Mouse (Mus musculus) liver, embryonic 16.5 days (tissue): Measurements from ENCODE around the gene Zbed5. TPM values are rescaled to one million over a fixed set of nuclear protein-coding genes. Genes with fewer than 3 reads are reported as not detected.
"Not testable (repeated sequence)": the region's sequence is repeated elsewhere in the genome, so short reads cannot be mapped to it uniquely, and the experiment has no call there.

ENCODE experiments used
- ATAC-seq: fragments of 200-750 bp; cut with Nextera tagmentation; 2 replicates; pipeline ENCODE4 v1.8.0; 2017; ENCODE audit warnings: low read depth, mild to moderate bottlenecking, moderate number of reproducible peaks, moderate library complexity
- H3K27ac ChIP-seq: fragments of 300-500 bp; sonication (generic); 2 replicates; pipeline ENCODE4 v1.5.1; 2014; ENCODE audit warnings: mild to moderate bottlenecking, low read length
- H3K27me3 ChIP-seq: fragments of 300-500 bp; sonication (generic); 2 replicates; pipeline ENCODE4 v1.6.1; 2014; ENCODE audit warnings: low read depth, low read length, mixed read lengths; ENCODE audit not compliant: control insufficient read depth, insufficient read depth
- H3K36me3 ChIP-seq: fragments of 300-500 bp; sonication (generic); 2 replicates; pipeline ENCODE4 v1.6.1; 2014; ENCODE audit warnings: mild to moderate bottlenecking; ENCODE audit not compliant: control insufficient read depth, insufficient read depth
- H3K4me1 ChIP-seq: fragments of 300-500 bp; sonication (generic); 2 replicates; pipeline ENCODE4 v1.6.1; 2014; ENCODE audit warnings: low read depth, low read length, mixed read lengths; ENCODE audit not compliant: control insufficient read depth
- H3K4me2 ChIP-seq: fragments of 300-500 bp; sonication (generic); 2 replicates; pipeline ENCODE4 v1.6.1; 2014; ENCODE audit warnings: low read depth, low read length, mixed read lengths
- H3K4me3 ChIP-seq: fragments of 300-500 bp; sonication (generic); 2 replicates; pipeline ENCODE4 v1.5.1; 2014; ENCODE audit warnings: low read depth, mild to moderate bottlenecking, low read length
- H3K9ac ChIP-seq: fragments of 300-500 bp; sonication (generic); 2 replicates; pipeline ENCODE4 v1.6.1; 2014; ENCODE audit warnings: low read depth, low read length
- H3K9me3 ChIP-seq: fragments of 300-500 bp; sonication (generic); replicated peaks from 2 replicates; pipeline ENCODE4 v1.6.1; 2016; ENCODE audit warnings: low read length; ENCODE audit not compliant: control insufficient read depth
- WGBS: fragments of 180-500 bp; shearing (Covaris S2); extraction: QIAGEN DNeasy Blood & Tissue Kit; methylation state at CpG from one replicate; pipeline ENCODE4 v1.1.7; 2014; ENCODE audit not compliant: insufficient replicate concordance; 5-methylcytosine and 5-hydroxymethylcytosine counted together
- polyA plus RNA-seq: library from polyadenylated mRNA; unstranded; fragments of >200 nt; fragmentation: Nextera tagmentation; extraction: Ambion mirVana; gene quantifications from 2 replicates; pipeline ENCODE4 v1.2.1, GENCODE M21; 2015

Gene Zbed5
- polyA plus RNA-seq, 1 experiment from 2014 or later: 0.61 TPM

- under 1% methylated on average over 46 of the region's 46 CpGs for WGBS
- H3K4me3 ChIP-seq: peak within 1 kb of the TSS; percentile 72
- H3K4me1 ChIP-seq: peaks cover 17% of the 10 kb centered on the region
- peak; percentile 100 for ATAC-seq
- no peaks in the 10 kb centered on the region for H3K27me3 ChIP-seq
- H3K9me3 ChIP-seq: no peaks in the 10 kb centered on the region
- peak within 1 kb of the TSS; percentile 94 for H3K27ac ChIP-seq
- H3K36me3 ChIP-seq: peaks cover 16% of the 10 kb centered on the region
- peak within 1 kb of the TSS; percentile 79 for H3K9ac ChIP-seq
- H3K4me2 ChIP-seq: peak within 1 kb of the TSS; percentile 88
These were observed 8.4 kb upstream of the Zbed5 start, which contains the start of gene Chchd2 for GRCm38 (mm10) chr5:129886911-129887636. Chchd2 (minus strand) TSS chr5:129887470.

GRCm38 (mm10) chr5:129890390-129890789 lies 5.1 kb upstream of the Zbed5 start:
- 73% methylated on average over 4 of the region's 7 CpGs for WGBS
- H3K36me3 ChIP-seq, H3K9me3 ChIP-seq, H3K27ac ChIP-seq, ATAC-seq, H3K4me2 ChIP-seq, H3K4me3 ChIP-seq, H3K9ac ChIP-seq, H3K27me3 ChIP-seq: not testable (repeated sequence)
- peaks cover 18% of the 10 kb centered on the region for H3K4me1 ChIP-seq

DNA sequence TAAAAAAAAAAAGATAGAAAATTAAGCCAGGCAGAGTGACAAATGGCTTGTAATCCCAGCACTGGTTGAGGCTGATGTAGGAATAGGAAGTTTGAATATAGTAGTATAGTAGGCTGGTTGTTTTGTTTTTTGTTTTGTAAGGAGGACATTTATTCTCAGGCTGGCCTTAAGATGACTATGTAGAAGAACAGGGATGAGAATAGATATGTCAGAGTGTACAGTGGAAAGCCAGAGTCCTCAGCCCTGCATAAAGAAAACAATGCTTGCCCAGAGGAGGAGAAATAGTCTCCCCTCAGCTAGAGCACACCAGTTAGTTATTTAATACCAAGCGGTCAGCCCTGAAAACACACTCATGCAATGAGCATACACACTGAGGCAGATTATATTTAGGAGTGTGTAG lies 2.9 kb downstream of the Zbed5 start, which contains the start of gene Phkg1:
Gene Phkg1 (minus strand): TSS at position 101 of the 400 bp plus-strand sequence.
- no peak for ATAC-seq
- no peak within 1 kb of the TSS for H3K4me3 ChIP-seq
- H3K27me3 ChIP-seq: no peaks in the 10 kb centered on the region
- H3K36me3 ChIP-seq: no peaks in the 10 kb centered on the region
- H3K4me1 ChIP-seq: peaks cover 11% of the 10 kb centered on the region
- H3K4me2 ChIP-seq: no peak within 1 kb of the TSS
- no peak within 1 kb of the TSS for H3K9ac ChIP-seq
- 85% methylated on average over 1 of the region's 1 CpGs for WGBS
- H3K27ac ChIP-seq: no peak within 1 kb of the TSS
- H3K9me3 ChIP-seq: no peaks in the 10 kb centered on the region

GRCm38 (mm10) chr5:129907775-129908174 lies 12.3 kb downstream of the Zbed5 start:
- WGBS: 27% methylated on average over 4 of the region's 4 CpGs
- peak overlapping the region; percentile 97 for H3K4me2 ChIP-seq
- no peak for ATAC-seq
- H3K36me3 ChIP-seq: no peaks in the 10 kb centered on the region
- H3K4me3 ChIP-seq: peak overlapping the region; percentile 72
- H3K9me3 ChIP-seq: no peaks in the 10 kb centered on the region
- H3K9ac ChIP-seq: peak overlapping the region; percentile 74
- peaks cover 11% of the 10 kb centered on the region for H3K4me1 ChIP-seq
- H3K27ac ChIP-seq: no peak overlapping the region
- peaks cover 6% of the 10 kb centered on the region; the same call in 1 of the 2 replicates for H3K27me3 ChIP-seq

- peak; percentile 95 for ATAC-seq
- H3K4me1 ChIP-seq: peaks cover 11% of the 10 kb centered on the region
- H3K27me3 ChIP-seq: peaks cover 6% of the 10 kb centered on the region; the same call in 1 of the 2 replicates
- peak within 1 kb of the TSS; percentile 74 for H3K9ac ChIP-seq
- under 1% methylated on average over 62 of the region's 63 CpGs for WGBS
- H3K4me3 ChIP-seq: peak within 1 kb of the TSS; percentile 72
- H3K27ac ChIP-seq: peak within 1 kb of the TSS; percentile 46; the same call in 1 of the 2 replicates
- peak within 1 kb of the TSS; percentile 97 for H3K4me2 ChIP-seq
- H3K9me3 ChIP-seq: no peaks in the 10 kb centered on the region
- no peaks in the 10 kb centered on the region for H3K36me3 ChIP-seq
These were observed 12.9 kb downstream of the Zbed5 start, which contains the start of gene Nupr1l for GRCm38 (mm10) chr5:129908242-129908965. Nupr1l (plus strand) TSS chr5:129908540.

DNA sequence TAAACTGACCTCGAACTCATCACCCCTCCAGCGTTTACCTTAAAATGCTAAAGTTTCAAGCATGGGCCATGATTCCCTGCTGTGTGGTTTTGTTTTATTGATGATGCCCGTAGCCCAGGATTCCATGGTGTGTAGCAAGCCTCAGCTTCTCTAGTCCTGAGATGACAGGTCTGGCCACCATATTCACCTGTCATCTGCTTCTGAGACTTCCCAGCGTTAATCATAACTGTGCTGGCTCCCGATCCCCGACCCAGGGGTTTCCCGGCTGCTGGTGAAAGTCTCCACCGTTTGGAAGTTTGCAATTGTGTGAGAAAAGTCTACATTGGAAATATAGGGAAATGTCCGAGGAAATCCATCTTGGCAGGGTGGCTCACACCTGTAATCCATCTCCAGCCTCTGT lies 13.6 kb downstream of the Zbed5 start:
- ATAC-seq: no peak
- Histone ChIP-seq H3K9me3 (no peaks in the 10 kb centered on the region), H3K4me3 (peak overlapping the region; percentile 72), H3K27me3 (peaks cover 6% of the 10 kb centered on the region; the same call in 1 of the 2 replicates), H3K4me1 (peaks cover 11% of the 10 kb centered on the region), H3K9ac (peak overlapping the region; percentile 74), H3K4me2 (peak overlapping the region; percentile 97), H3K27ac (no peak overlapping the region), H3K36me3 (no peaks in the 10 kb centered on the region)
- 66% methylated on average over 9 of the region's 9 CpGs for WGBS

DNA sequence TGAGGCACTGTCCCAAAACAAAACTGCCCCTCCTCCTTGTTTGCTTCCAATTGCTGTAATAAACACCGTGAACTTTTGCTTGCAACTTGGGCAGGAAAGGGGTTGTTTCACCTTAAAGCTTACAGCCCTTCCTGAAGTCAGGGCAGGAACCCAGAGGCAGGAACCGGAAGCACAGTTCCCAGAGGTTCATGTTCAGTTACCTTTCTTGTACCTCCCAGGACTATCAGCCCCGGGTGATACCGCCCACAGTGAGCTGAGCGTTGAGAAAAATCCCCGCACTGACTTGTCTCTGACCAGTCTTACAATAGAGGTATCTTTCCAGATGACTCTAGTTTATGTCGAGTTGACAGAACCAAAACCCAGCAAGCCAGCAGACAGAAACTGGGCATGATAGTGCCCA lies 14.1 kb downstream of the Zbed5 start:
- H3K36me3 ChIP-seq: no peaks in the 10 kb centered on the region
- no peaks in the 10 kb centered on the region for H3K9me3 ChIP-seq
- H3K27ac ChIP-seq: no peak overlapping the region
- ATAC-seq: no peak
- no peak overlapping the region for H3K9ac ChIP-seq
- 0 out of 2 replicates have a peak overlapping the region, but pooled peaks have one; percentile 97 for H3K4me2 ChIP-seq
- peaks cover 6% of the 10 kb centered on the region; the same call in 1 of the 2 replicates for H3K27me3 ChIP-seq
- H3K4me1 ChIP-seq: peaks cover 11% of the 10 kb centered on the region
- 57% methylated on average over 7 of the region's 7 CpGs for WGBS
- H3K4me3 ChIP-seq: no peak overlapping the region

GRCm38 (mm10) chr5:129914024-129914423 lies 18.5 kb downstream of the Zbed5 start:
- H3K9ac ChIP-seq: no peak overlapping the region
- H3K27me3 ChIP-seq: peaks cover 6% of the 10 kb centered on the region; the same call in 1 of the 2 replicates
- peak; percentile 41; the same call in 1 of the 2 replicates for ATAC-seq
- H3K9me3 ChIP-seq: no peaks in the 10 kb centered on the region
- no peaks in the 10 kb centered on the region for H3K36me3 ChIP-seq
- peaks cover 5% of the 10 kb centered on the region for H3K4me1 ChIP-seq
- no peak overlapping the region for H3K4me3 ChIP-seq
- H3K27ac ChIP-seq: no peak overlapping the region
- H3K4me2 ChIP-seq: no peak overlapping the region
- WGBS: 38% methylated on average over 2 of the region's 2 CpGs
